10 mouse cellular contexts compared by ENCODE assay signal in genomic region chr15:78554545-78555313, GRCm38 (mm10). TPM values are rescaled to one million over a fixed set of nuclear protein-coding genes. Genes with fewer than 3 reads are reported as not detected.
A peak's percentile ranks its signal among the peaks of the same experiment; 100 is the strongest.
DNase-seq lines count a peak whose midpoint lies in the region; ATAC-seq and TF ChIP-seq lines count a peak whose summit lies in the region.
"Had no signal": no experiment of that assay in that cellular context is flagged by ENCODE, and none has a peak within 500 bp of the region (broad histone marks: within the 10 kb centered on the region; RNA-seq: fewer than 3 reads in every experiment).

No protein-coding gene starts in this region.

- TF ChIP-seq CTCF in gastrocnemius, adult 2 months (IDR thresholded peaks at IDR 0.05) = no peak

- peak overlapping the region; percentile 38; the same call in 1 of the 2 replicates for H3K27ac ChIP-seq in gastrocnemius, adult 2 months
- no peak overlapping the region for H3K27ac ChIP-seq in hindbrain, embryonic 16.5 days (ENCODE audit: low read depth, low read length)
- H3K27ac ChIP-seq in stomach, embryonic 16.5 days (ENCODE audit: low read length) = no peak overlapping the region

- peaks cover 31% of the 10 kb centered on the region for H3K4me1 ChIP-seq in megakaryocyte, embryonic 14.5 days
- H3K4me1 ChIP-seq in hindbrain, embryonic 16.5 days (ENCODE audit: control insufficient read depth, insufficient read depth, low read depth, low read length) = no peaks in the 10 kb centered on the region
- no peaks in the 10 kb centered on the region for H3K4me1 ChIP-seq in stomach, embryonic 16.5 days (ENCODE audit: control insufficient read depth, insufficient read depth, low read length)

- H3K27me3 ChIP-seq in megakaryocyte, embryonic 14.5 days (replicated peaks) = peaks cover 32% of the 10 kb centered on the region
- H3K27me3 ChIP-seq in hindbrain, embryonic 16.5 days (replicated peaks; ENCODE audit: control insufficient read depth, insufficient read depth, low read length) = no peaks in the 10 kb centered on the region
- no peaks in the 10 kb centered on the region for H3K27me3 ChIP-seq in stomach, embryonic 16.5 days (ENCODE audit: control insufficient read depth, insufficient read depth, low read length)

- no peak overlapping the region; the same call in 1 of the 2 replicates for H3K9ac ChIP-seq in hindbrain, embryonic 16.5 days (ENCODE audit: low read depth, low read length)
- peak overlapping the region; percentile 5; the same call in 1 of the 2 replicates for H3K9ac ChIP-seq in stomach, embryonic 16.5 days (ENCODE audit: low read length)

- peaks cover 34% of the 10 kb centered on the region for H3K9me3 ChIP-seq in megakaryocyte, embryonic 14.5 days
- H3K9me3 ChIP-seq in hindbrain, embryonic 16.5 days (ENCODE audit: control insufficient read depth, low read length) = peaks cover 14% of the 10 kb centered on the region
- 0 out of 2 replicates have a peak, but pooled peaks cover 4% of the 10 kb centered on the region for H3K9me3 ChIP-seq in stomach, embryonic 16.5 days (replicated peaks; ENCODE audit: control insufficient read depth, low read length)

- intact Hi-C loops in gastrocnemius, adult 2 months (cut with DNase I) = no loop called here

- H3K36me3 ChIP-seq in megakaryocyte, embryonic 14.5 days (replicated peaks; ENCODE audit: low read length) = peaks cover 5% of the 10 kb centered on the region
- no peaks in the 10 kb centered on the region for H3K36me3 ChIP-seq in hindbrain, embryonic 16.5 days (ENCODE audit: control insufficient read depth, insufficient read depth, low read length)
- H3K36me3 ChIP-seq in stomach, embryonic 16.5 days (ENCODE audit: control insufficient read depth, insufficient read depth, low read length) = no peaks in the 10 kb centered on the region

- peak overlapping the region; percentile 45 for H3K4me3 ChIP-seq in gastrocnemius, adult 2 months
- H3K4me3 ChIP-seq in megakaryocyte, embryonic 14.5 days (replicated peaks) = peak overlapping the region; percentile 83
- no peak overlapping the region for H3K4me3 ChIP-seq in hindbrain, embryonic 16.5 days (ENCODE audit: low read length)
- peak overlapping the region; percentile 22; the same call in 1 of the 2 replicates for H3K4me3 ChIP-seq in stomach, embryonic 16.5 days (replicated peaks; ENCODE audit: low read length)

- 66% methylated on average over 25 of the region's 25 CpGs for WGBS in hindbrain, embryonic 16.5 days
- 55% methylated on average over 25 of the region's 25 CpGs for WGBS in stomach, embryonic 16.5 days

- ATAC-seq in megakaryocyte, adult 5-6 weeks (ENCODE audit: poor library complexity, severe bottlenecking) = no peak
- no peak for ATAC-seq in hindbrain, embryonic 16.5 days
- no peak for ATAC-seq in stomach, embryonic 16.5 days (ENCODE audit: insufficient read depth, low FRiP score)

- DNase-seq in gastrocnemius, adult 2 months = no peak
- no peak for DNase-seq in gastrocnemius, adult 8-10 months (ENCODE audit: low spot score in 2 of 2)
- no peak for DNase-seq in cerebellum, adult 8-10 months
- no peak for DNase-seq in frontal cortex, postnatal 14 days (ENCODE audit: low spot score in 2 of 2)
- DNase-seq: cerebellum, postnatal 14 days had no signal

- H3K4me2 ChIP-seq in hindbrain, embryonic 16.5 days (ENCODE audit: low read length) = peak overlapping the region; percentile 28
- H3K4me2 ChIP-seq in stomach, embryonic 16.5 days (ENCODE audit: low read depth, low read length) = peak overlapping the region; percentile 8

RNA-seq across cellular contexts. Expression of gene Sstr3, which starts 10.2 kb away (rescaled TPM):
- total RNA-seq in gastrocnemius, adult 2 months (2021) = under 1 TPM in 1 of 2 experiments, not detected in 1; 0.05 TPM
- total RNA-seq in gastrocnemius, adult 8-10 months (2022) = not detected
- polyA plus RNA-seq in megakaryocyte, embryonic 14.5 days (2012; ENCODE audit: insufficient read depth, low replicate concordance) = not detected in 2 replicates
- 0.02 TPM in 1 of 2 replicates, not detected in the other for total RNA-seq in megakaryocyte, adult 5-6 weeks (2015)
- total RNA-seq in megakaryocyte, adult 5-6 weeks (2017) = not detected in 2 replicates
- 0.95 and 1.1 TPM in 2 replicates for polyA plus RNA-seq in hindbrain, embryonic 16.5 days (2015; fragmentation: Nextera tagmentation; extraction: Ambion mirVana)
- polyA plus RNA-seq in stomach, embryonic 16.5 days (2015; fragmentation: Nextera tagmentation; extraction: Ambion mirVana) = 0.12 and 0.39 TPM in 2 replicates
- total RNA-seq: neutrophil, adult 5-6 weeks had no signal

RNA-seq across cellular contexts. Expression of gene Rac2, which starts 17.9 kb away (rescaled TPM):
- 1 to 10 TPM; 1.4 to 1.7 TPM for total RNA-seq in gastrocnemius, adult 2 months (2021)
- total RNA-seq in gastrocnemius, adult 8-10 months (2022) = 1 to 10 TPM in 2 of 4 experiments, not detected in 2; 1.1 to 1.3 TPM
- 860 and 3,464 TPM in 2 replicates for polyA plus RNA-seq in megakaryocyte, embryonic 14.5 days (2012; ENCODE audit: insufficient read depth, low replicate concordance)
- total RNA-seq in megakaryocyte, adult 5-6 weeks (2015) = 581 and 637 TPM in 2 replicates
- total RNA-seq in megakaryocyte, adult 5-6 weeks (2017) = 416 and 453 TPM in 2 replicates
- polyA plus RNA-seq in hindbrain, embryonic 16.5 days (2015; fragmentation: Nextera tagmentation; extraction: Ambion mirVana) = 4.0 and 5.7 TPM in 2 replicates
- polyA plus RNA-seq in stomach, embryonic 16.5 days (2015; fragmentation: Nextera tagmentation; extraction: Ambion mirVana) = 21.1 and 26.2 TPM in 2 replicates

RNA-seq across cellular contexts. Expression of gene C1qtnf6, which starts 23.5 kb away (rescaled TPM):
- total RNA-seq in gastrocnemius, adult 2 months (2021) = 1 to 10 TPM; 2.7 to 7.6 TPM
- 1 to 10 TPM in 3 of 4 experiments, under 1 TPM in 1; 0.82 to 2.9 (median 1.6) TPM for total RNA-seq in gastrocnemius, adult 8-10 months (2022)
- 22.8 and 31.2 TPM in 2 replicates for polyA plus RNA-seq in megakaryocyte, embryonic 14.5 days (2012; ENCODE audit: insufficient read depth, low replicate concordance)
- 2.4 and 2.7 TPM in 2 replicates for total RNA-seq in megakaryocyte, adult 5-6 weeks (2015)
- 0.89 TPM in 1 of 2 replicates, not detected in the other for total RNA-seq in megakaryocyte, adult 5-6 weeks (2017)
- 9.9 and 11.6 TPM in 2 replicates for polyA plus RNA-seq in hindbrain, embryonic 16.5 days (2015; fragmentation: Nextera tagmentation; extraction: Ambion mirVana)
- 31.3 and 35.6 TPM in 2 replicates for polyA plus RNA-seq in stomach, embryonic 16.5 days (2015; fragmentation: Nextera tagmentation; extraction: Ambion mirVana)

RNA-seq across cellular contexts. Expression of gene Cyth4, which starts 42.1 kb away (rescaled TPM):
- 1 to 10 TPM; 1.9 TPM for total RNA-seq in gastrocnemius, adult 2 months (2021)
- 1 to 10 TPM in 2 of 4 experiments, under 1 TPM in 2; 0.80 to 1.9 (median 1.1) TPM for total RNA-seq in gastrocnemius, adult 8-10 months (2022)
- 27.7 and 31.6 TPM in 2 replicates for polyA plus RNA-seq in megakaryocyte, embryonic 14.5 days (2012; ENCODE audit: insufficient read depth, low replicate concordance)
- 137 and 141 TPM in 2 replicates for total RNA-seq in megakaryocyte, adult 5-6 weeks (2015)
- total RNA-seq in megakaryocyte, adult 5-6 weeks (2017) = 263 and 285 TPM in 2 replicates
- 6.2 and 6.4 TPM in 2 replicates for polyA plus RNA-seq in hindbrain, embryonic 16.5 days (2015; fragmentation: Nextera tagmentation; extraction: Ambion mirVana)
- polyA plus RNA-seq in stomach, embryonic 16.5 days (2015; fragmentation: Nextera tagmentation; extraction: Ambion mirVana) = 10.0 and 12.9 TPM in 2 replicates

RNA-seq across cellular contexts. Expression of gene Il2rb, which starts 59.7 kb away (rescaled TPM):
- not detected for total RNA-seq in gastrocnemius, adult 2 months (2021)
- total RNA-seq in gastrocnemius, adult 8-10 months (2022) = not detected
- polyA plus RNA-seq in megakaryocyte, embryonic 14.5 days (2012; ENCODE audit: insufficient read depth, low replicate concordance) = not detected in 2 replicates
- total RNA-seq in megakaryocyte, adult 5-6 weeks (2015) = 7.0 and 10.5 TPM in 2 replicates
- 5.4 and 9.4 TPM in 2 replicates for total RNA-seq in megakaryocyte, adult 5-6 weeks (2017)
- 0.26 and 0.37 TPM in 2 replicates for polyA plus RNA-seq in hindbrain, embryonic 16.5 days (2015; fragmentation: Nextera tagmentation; extraction: Ambion mirVana)
- 0.75 and 0.92 TPM in 2 replicates for polyA plus RNA-seq in stomach, embryonic 16.5 days (2015; fragmentation: Nextera tagmentation; extraction: Ambion mirVana)

Comparison
In these comparisons a context has a peak if more than half of its experiments do, and no peak if none do; other contexts are left out.
1. RNA of gene Rac2, which starts 17.9 kb away (total RNA-seq): 416 to 637 TPM in megakaryocyte, adult 5-6 weeks; 1.4 to 1.7 TPM in gastrocnemius, adult 2 months and 1.1 to 1.3 TPM in gastrocnemius, adult 8-10 months; every median in the first group is over 100 times any median in the second.